Mouse (Mus musculus) myocyte (in vitro differentiated cells): ENCODE data around the gene Foxm1.

Experiments used
- CEBPB ChIP-seq: IDR thresholded peaks from 2 replicates; pipeline ENCODE4 v1.6.1; 2011; ENCODE audit warnings: mild to moderate bottlenecking, moderate library complexity; ENCODE audit not compliant: poor library complexity, insufficient read depth, severe bottlenecking
- E2F4 ChIP-seq: IDR thresholded peaks from one replicate; pipeline ENCODE4 v1.6.1; 2011; ENCODE audit warnings: mild to moderate bottlenecking, control low read depth, moderate library complexity; ENCODE audit not compliant: insufficient read depth
- MAX ChIP-seq: IDR thresholded peaks from one replicate; pipeline ENCODE4 v1.6.1; 2011; ENCODE audit warnings: low read depth, mild to moderate bottlenecking, control low read depth
- MYOD1 ChIP-seq, 3 experiments: IDR thresholded peaks; one replicate each; pipeline ENCODE4 v1.6.1; 2011; ENCODE audit warnings: control low read depth in 2 of 3, low read depth in 2 of 3, mild to moderate bottlenecking in 2 of 3, moderate library complexity in 1 of 3; ENCODE audit not compliant: insufficient read length in 2 of 3, control insufficient read depth in 1 of 3
- MYOG ChIP-seq, 3 experiments: IDR thresholded peaks; one replicate each; pipeline ENCODE4 v1.6.1; 2011; ENCODE audit warnings: control low read depth in 2 of 3, low read depth in 2 of 3, mild to moderate bottlenecking in 2 of 3; ENCODE audit not compliant: insufficient read length in 2 of 3, control insufficient read depth in 1 of 3, insufficient read depth in 1 of 3
- POLR2A ChIP-seq: IDR thresholded peaks from one replicate; pipeline ENCODE4 v1.6.1; 2011; ENCODE audit warnings: low read depth, mild to moderate bottlenecking, control low read depth, moderate library complexity; ENCODE audit not compliant: insufficient read length
- POLR2AphosphoS2 ChIP-seq: IDR thresholded peaks from one replicate; pipeline ENCODE4 v1.6.1; 2011; ENCODE audit warnings: low read depth, control low read depth; ENCODE audit not compliant: insufficient read length
- REST ChIP-seq: IDR thresholded peaks from one replicate; pipeline ENCODE4 v1.6.1; 2011; ENCODE audit warnings: mild to moderate bottlenecking, control low read depth, moderate library complexity; ENCODE audit not compliant: insufficient read depth, insufficient read length
- TCF12 ChIP-seq: IDR thresholded peaks from one replicate; pipeline ENCODE4 v1.6.1; 2011; ENCODE audit warnings: mild to moderate bottlenecking, control low read depth; ENCODE audit not compliant: poor library complexity, insufficient read depth, severe bottlenecking
- TCF3 ChIP-seq: IDR thresholded peaks from one replicate; pipeline ENCODE4 v1.6.1; 2011; ENCODE audit warnings: low read depth, control low read depth; ENCODE audit not compliant: insufficient read length
- USF1 ChIP-seq: IDR thresholded peaks from one replicate; pipeline ENCODE4 v1.6.1; 2011; ENCODE audit warnings: low read depth, mild to moderate bottlenecking, control low read depth, moderate library complexity

- TF ChIP-seq POLR2A: no peak
- no peak for TF ChIP-seq REST
- no peak for TF ChIP-seq MAX
- TF ChIP-seq MYOD1 (IDR thresholded peaks at IDR 0.05; ENCODE audit: control insufficient read depth in 1 of 3, insufficient read length in 2 of 3, low read depth in 2 of 3): no peak
- TF ChIP-seq TCF12: no peak
- TF ChIP-seq USF1: no peak
- TF ChIP-seq POLR2AphosphoS2: no peak
- no peak for TF ChIP-seq E2F4
- no peak for TF ChIP-seq MYOG (IDR thresholded peaks at IDR 0.05; ENCODE audit: control insufficient read depth in 1 of 3, insufficient read depth in 1 of 3, insufficient read length in 2 of 3, low read depth in 2 of 3)
- TF ChIP-seq CEBPB: no peak
- no peak for TF ChIP-seq TCF3
Observed at GRCm38 (mm10) chr6:128390683-128391082, 27.9 kb downstream of the Foxm1 start.
